Mouse (Mus musculus) stomach, postnatal 0 days (tissue): ENCODE results near the gene Npvf. TPM values are rescaled to one million over a fixed set of nuclear protein-coding genes. Genes with fewer than 3 reads are reported as not detected.

Experiments used
- ATAC-seq: fragments of 200-750 bp; cut with Nextera tagmentation; 2 replicates; pipeline ENCODE4 v1.8.0; 2017; ENCODE audit not compliant: low FRiP score, low TSS enrichment
- DNase-seq: peaks from one replicate; pipeline ENCODE4 v3.0.0-alpha.2; 2016; ENCODE audit warnings: low spot score
- H3K27ac ChIP-seq: fragments of 300-500 bp; sonication (generic); replicated peaks from 2 replicates; pipeline ENCODE4 v1.5.1; 2014; ENCODE audit warnings: mild to moderate bottlenecking, control low read depth
- H3K27me3 ChIP-seq: fragments of 300-500 bp; sonication (generic); 2 replicates; pipeline ENCODE4 v1.6.1; 2014; ENCODE audit warnings: low read length; ENCODE audit not compliant: control insufficient read depth, insufficient read depth
- H3K36me3 ChIP-seq: fragments of 300-500 bp; sonication (generic); 2 replicates; pipeline ENCODE4 v1.6.1; 2014; ENCODE audit warnings: low read length, mixed read lengths; ENCODE audit not compliant: control insufficient read depth, insufficient read depth
- H3K4me1 ChIP-seq: fragments of 300-500 bp; sonication (generic); replicated peaks from 2 replicates; pipeline ENCODE4 v1.6.1; 2014; ENCODE audit warnings: antibody characterized with exemption; ENCODE audit not compliant: control insufficient read depth, insufficient read depth
- H3K4me2 ChIP-seq: fragments of 300-500 bp; sonication (generic); replicated peaks from 2 replicates; pipeline ENCODE4 v1.6.1; 2014; ENCODE audit warnings: low read depth, mild to moderate bottlenecking, control low read depth, moderate library complexity
- H3K4me3 ChIP-seq: fragments of 300-500 bp; sonication (generic); 2 replicates; pipeline ENCODE4 v1.5.1; 2014; ENCODE audit warnings: low read depth, low read length, control low read depth
- H3K9ac ChIP-seq: fragments of 300-500 bp; sonication (generic); 2 replicates; pipeline ENCODE4 v1.6.1; 2014; ENCODE audit warnings: mild to moderate bottlenecking, low read length, control low read depth, mixed read lengths
- H3K9me3 ChIP-seq: fragments of 300-500 bp; sonication (generic); 2 replicates; pipeline ENCODE4 v1.6.1; 2016; ENCODE audit warnings: low read length; ENCODE audit not compliant: control insufficient read depth
- CTCF ChIP-seq: IDR thresholded peaks from 2 replicates; pipeline ENCODE4 v1.5.1; 2016; ENCODE audit warnings: antibody characterized with exemption, low read depth, mild to moderate bottlenecking, moderate library complexity
- EP300 ChIP-seq: optimal IDR thresholded peaks from 2 replicates; pipeline ENCODE3; 2016; ENCODE audit warnings: antibody characterized with exemption
- WGBS: fragments of 180-500 bp; shearing (Covaris S2); extraction: QIAGEN DNeasy Blood & Tissue Kit; methylation state at CpG from one replicate; pipeline ENCODE4 v1.1.7; 2014; 5-methylcytosine and 5-hydroxymethylcytosine counted together
- polyA plus RNA-seq: library from polyadenylated mRNA; unstranded; fragments of >200 nt; fragmentation: Nextera tagmentation; extraction: Ambion mirVana; gene quantifications from 2 replicates; pipeline ENCODE4 v1.2.1, GENCODE M21; 2015

Gene Npvf
- not detected in 2 replicates for polyA plus RNA-seq

- ATAC-seq: no peak
- no peaks in the 10 kb centered on the region for H3K9me3 ChIP-seq
Measured at GRCm38 (mm10) chr6:50654356-50654755, at the start of gene Npvf. TSS of gene Npvf (minus strand) at chr6:50654439.

GRCm38 (mm10) chr6:50689121-50689815, 35.0 kb upstream of the Npvf start:
- Histone ChIP-seq H3K9ac (no peak overlapping the region), H3K4me2 (no peak overlapping the region), H3K9me3 (no peaks in the 10 kb centered on the region), H3K27ac (no peak overlapping the region), H3K36me3 (no peaks in the 10 kb centered on the region), H3K27me3 (no peaks in the 10 kb centered on the region), H3K4me3 (no peak overlapping the region), H3K4me1 (0 out of 2 replicates have a peak, but pooled peaks cover 6% of the 10 kb centered on the region)
- DNase-seq: no peak
- 56% methylated on average over 15 of the region's 15 CpGs for WGBS
- ATAC-seq: no peak
- no peak for TF ChIP-seq EP300
- TF ChIP-seq CTCF: no peak

More at GRCm38 (mm10) chr6:50654356-50654755, at the start of gene Npvf:
- H3K4me2 ChIP-seq: no peak within 1 kb of the TSS
- TF ChIP-seq CTCF: no peak
- no peak for TF ChIP-seq EP300
- H3K36me3 ChIP-seq: no peaks in the 10 kb centered on the region
- H3K4me3 ChIP-seq: no peak within 1 kb of the TSS
- H3K9ac ChIP-seq: no peak within 1 kb of the TSS
- no peak for DNase-seq
- no peak within 1 kb of the TSS for H3K27ac ChIP-seq
- 80% methylated on average over 4 of the region's 4 CpGs for WGBS
- 0 out of 2 replicates have a peak, but pooled peaks cover 3% of the 10 kb centered on the region for H3K4me1 ChIP-seq
- H3K27me3 ChIP-seq: no peaks in the 10 kb centered on the region

- DNase-seq (peak; percentile 51), ATAC-seq (peak; percentile 93)
- TF ChIP-seq EP300: peak; percentile 29
- no peak for TF ChIP-seq CTCF
- no peak overlapping the region for H3K4me3 ChIP-seq
- H3K36me3 ChIP-seq: no peaks in the 10 kb centered on the region
- no peak overlapping the region for H3K27ac ChIP-seq
- 0 out of 2 replicates have a peak, but pooled peaks cover 6% of the 10 kb centered on the region for H3K4me1 ChIP-seq
- no peaks in the 10 kb centered on the region for H3K9me3 ChIP-seq
- no peak overlapping the region for H3K4me2 ChIP-seq
- no peaks in the 10 kb centered on the region for H3K27me3 ChIP-seq
- 32% methylated on average over 7 of the region's 7 CpGs for WGBS
- no peak overlapping the region for H3K9ac ChIP-seq
Measured at GRCm38 (mm10) chr6:50684646-50685415, 30.6 kb upstream of the Npvf start.

- Histone ChIP-seq H3K4me2 (no peak overlapping the region), H3K4me1 (no peaks in the 10 kb centered on the region), H3K9me3 (no peaks in the 10 kb centered on the region), H3K9ac (no peak overlapping the region), H3K4me3 (no peak overlapping the region), H3K36me3 (no peaks in the 10 kb centered on the region), H3K27me3 (no peaks in the 10 kb centered on the region), H3K27ac (no peak overlapping the region)
- WGBS: 74% methylated on average over 5 of the region's 5 CpGs
- no peak for DNase-seq
- no peak for ATAC-seq
- TF ChIP-seq EP300 (no peak), CTCF (no peak)
Measured at GRCm38 (mm10) chr6:50681491-50681890, 27.3 kb upstream of the Npvf start.

- 59% methylated on average over 20 of the region's 20 CpGs for WGBS
- Histone ChIP-seq H3K9ac (no peak overlapping the region), H3K27ac (no peak overlapping the region), H3K36me3 (no peaks in the 10 kb centered on the region), H3K27me3 (no peaks in the 10 kb centered on the region), H3K4me2 (no peak overlapping the region), H3K4me3 (no peak overlapping the region), H3K4me1 (no peaks in the 10 kb centered on the region), H3K9me3 (no peaks in the 10 kb centered on the region)
- DNase-seq (no peak), ATAC-seq (no peak)
- TF ChIP-seq CTCF (no peak), EP300 (no peak)
Measured at GRCm38 (mm10) chr6:50680224-50681215, 26.3 kb upstream of the Npvf start.
